Mouse (Mus musculus) midbrain, embryonic 11.5 days (tissue): ENCODE measurements at regions not wholly inside any gene's neighbourhood (a gene's known extent, or its start where the extent isn't known, plus 50 kb on each side); places are given as distances from the start of the nearest gene placed in this dataset.

Source experiments
- ATAC-seq: fragments of 200-750 bp; cut with Nextera tagmentation; 2 replicates; pipeline ENCODE4 v1.8.0; 2017; ENCODE audit warnings: moderate TSS enrichment, moderate library complexity; ENCODE audit not compliant: low FRiP score
- DNase-seq: peaks from one replicate; pipeline ENCODE4 v3.0.0; 2015; ENCODE audit warnings: low spot score; ENCODE audit errors: missing footprints
- H3K27ac ChIP-seq: fragments of 300-500 bp; sonication (generic); 2 replicates; pipeline ENCODE4 v1.5.1; 2014; ENCODE audit warnings: low read depth, low read length
- H3K27me3 ChIP-seq: fragments of 300-500 bp; sonication (generic); 2 replicates; pipeline ENCODE4 v1.6.1; 2014; ENCODE audit warnings: mild to moderate bottlenecking, low read length, moderate library complexity, mixed read lengths; ENCODE audit not compliant: control insufficient read depth, insufficient read depth
- H3K36me3 ChIP-seq: fragments of 300-500 bp; sonication (generic); 2 replicates; pipeline ENCODE4 v1.6.1; 2014; ENCODE audit warnings: mild to moderate bottlenecking, low read length, moderate library complexity, mixed read lengths; ENCODE audit not compliant: control insufficient read depth, insufficient read depth
- H3K4me1 ChIP-seq: fragments of 300-500 bp; sonication (generic); 2 replicates; pipeline ENCODE4 v1.6.1; 2014; ENCODE audit warnings: low read length; ENCODE audit not compliant: control insufficient read depth, insufficient read depth
- H3K4me2 ChIP-seq: fragments of 300-500 bp; sonication (generic); 2 replicates; pipeline ENCODE4 v1.6.1; 2014; ENCODE audit warnings: mild to moderate bottlenecking, moderate library complexity
- H3K4me3 ChIP-seq: fragments of 300-500 bp; sonication (generic); 2 replicates; pipeline ENCODE4 v1.5.1; 2014; ENCODE audit warnings: low read depth, low read length
- H3K9ac ChIP-seq: fragments of 300-500 bp; sonication (generic); 2 replicates; pipeline ENCODE4 v1.6.1; 2014; ENCODE audit warnings: low read length
- H3K9me3 ChIP-seq: fragments of 300-500 bp; sonication (generic); 2 replicates; pipeline ENCODE4 v1.6.1; 2016; ENCODE audit warnings: low read length; ENCODE audit not compliant: control insufficient read depth
- WGBS: fragments of 180-500 bp; shearing (Covaris S2); extraction: QIAGEN DNeasy Blood & Tissue Kit; methylation state at CpG from one replicate; pipeline ENCODE4 v1.1.7; 2014; 5-methylcytosine and 5-hydroxymethylcytosine counted together

- Histone ChIP-seq H3K27ac (no peak overlapping the region), H3K27me3 (no peaks in the 10 kb centered on the region), H3K4me3 (no peak overlapping the region), H3K36me3 (no peaks in the 10 kb centered on the region), H3K4me1 (no peaks in the 10 kb centered on the region), H3K9me3 (no peaks in the 10 kb centered on the region), H3K4me2 (no peak overlapping the region), H3K9ac (no peak overlapping the region)
- 45% methylated on average over 7 of the region's 7 CpGs for WGBS
- ATAC-seq (no peak), DNase-seq (no peak)
Observed at GRCm38 (mm10) chr10:119010884-119011283, 140.9 kb upstream of the Dyrk2 start.

- no peak overlapping the region for H3K4me2 ChIP-seq
- no peaks in the 10 kb centered on the region for H3K27me3 ChIP-seq
- H3K4me3 ChIP-seq, result no peak overlapping the region
- DNase-seq (no peak), ATAC-seq (no peak)
- H3K9ac ChIP-seq, result no peak overlapping the region
- no peak overlapping the region for H3K27ac ChIP-seq
- H3K36me3 ChIP-seq, result no peaks in the 10 kb centered on the region
- 90% methylated on average over 19 of the region's 19 CpGs for WGBS
- H3K4me1 ChIP-seq, result no peaks in the 10 kb centered on the region
- no peaks in the 10 kb centered on the region for H3K9me3 ChIP-seq
Observed at GRCm38 (mm10) chr10:119006866-119007575, 137.0 kb upstream of the Dyrk2 start.

DNA sequence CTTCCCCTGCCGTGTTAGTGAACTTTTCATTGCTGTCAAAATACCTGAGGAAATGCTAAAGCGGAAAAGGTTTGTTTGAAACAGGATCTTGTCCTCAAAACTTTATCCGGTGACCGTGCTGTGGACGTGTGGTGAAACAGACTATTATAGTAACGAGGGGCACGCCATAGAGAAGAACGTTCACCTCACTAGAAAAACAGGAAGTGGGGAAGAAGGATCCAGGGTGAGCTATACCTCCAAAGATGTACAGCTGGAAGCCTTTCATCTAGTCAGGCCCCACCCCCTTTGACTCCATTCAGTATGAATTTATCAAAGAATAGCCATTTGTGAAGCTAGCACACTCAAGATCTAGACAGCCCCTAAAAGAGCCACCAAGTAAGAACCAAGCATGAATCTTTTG is 135.5 kb upstream of the Dyrk2 start:
- H3K27me3 ChIP-seq, result no peaks in the 10 kb centered on the region
- no peaks in the 10 kb centered on the region for H3K4me1 ChIP-seq
- no peak overlapping the region for H3K4me2 ChIP-seq
- no peak overlapping the region for H3K9ac ChIP-seq
- no peak overlapping the region for H3K27ac ChIP-seq
- WGBS, result 84% methylated on average over 8 of the region's 8 CpGs
- H3K4me3 ChIP-seq, result no peak overlapping the region
- no peaks in the 10 kb centered on the region for H3K9me3 ChIP-seq
- ATAC-seq (no peak), DNase-seq (no peak)
- H3K36me3 ChIP-seq, result no peaks in the 10 kb centered on the region

- Histone ChIP-seq H3K9me3 (no peaks in the 10 kb centered on the region), H3K4me1 (no peaks in the 10 kb centered on the region), H3K27ac (no peak overlapping the region), H3K27me3 (no peaks in the 10 kb centered on the region), H3K9ac (no peak overlapping the region), H3K36me3 (no peaks in the 10 kb centered on the region), H3K4me3 (no peak overlapping the region), H3K4me2 (no peak overlapping the region)
- ATAC-seq (no peak), DNase-seq (no peak)
- 94% methylated on average over 11 of the region's 11 CpGs for WGBS
Observed at GRCm38 (mm10) chr10:119004426-119004825, 134.4 kb upstream of the Dyrk2 start.

DNA sequence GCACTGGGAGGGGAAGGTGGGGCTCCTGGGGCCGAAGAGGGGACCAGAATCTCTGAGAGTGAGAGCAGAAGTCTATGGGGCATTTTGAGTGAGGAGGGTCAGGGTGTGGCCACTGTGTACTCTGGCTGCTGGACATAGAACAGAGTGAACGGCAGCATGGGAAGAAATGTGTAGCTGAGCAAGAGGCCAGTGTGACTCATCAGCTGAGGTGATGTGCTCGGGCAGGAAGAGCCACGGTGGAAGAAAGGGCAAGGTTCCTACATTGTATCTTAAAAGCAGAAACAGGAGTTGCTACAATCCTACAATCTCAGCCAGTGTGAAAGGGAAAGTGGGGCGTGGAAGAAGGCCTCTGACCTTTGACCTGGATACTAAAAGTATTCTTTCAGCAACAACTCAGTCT is 133.8 kb upstream of the Dyrk2 start:
- no peak for ATAC-seq
- no peaks in the 10 kb centered on the region for H3K9me3 ChIP-seq
- no peak overlapping the region for H3K27ac ChIP-seq
- 66% methylated on average over 5 of the region's 5 CpGs for WGBS
- no peaks in the 10 kb centered on the region for H3K27me3 ChIP-seq
- no peaks in the 10 kb centered on the region for H3K36me3 ChIP-seq
- H3K9ac ChIP-seq, result no peak overlapping the region
- no peak for DNase-seq
- no peak overlapping the region for H3K4me3 ChIP-seq
- H3K4me2 ChIP-seq, result no peak overlapping the region
- no peaks in the 10 kb centered on the region for H3K4me1 ChIP-seq

GRCm38 (mm10) chr10:119003042-119003441 is 133.0 kb upstream of the Dyrk2 start:
- no peak overlapping the region for H3K4me3 ChIP-seq
- no peak overlapping the region for H3K27ac ChIP-seq
- no peaks in the 10 kb centered on the region for H3K36me3 ChIP-seq
- ATAC-seq (no peak), DNase-seq (no peak)
- no peak overlapping the region for H3K9ac ChIP-seq
- no peak overlapping the region for H3K4me2 ChIP-seq
- 91% methylated on average over 2 of the region's 2 CpGs for WGBS
- H3K27me3 ChIP-seq, result no peaks in the 10 kb centered on the region
- H3K4me1 ChIP-seq, result no peaks in the 10 kb centered on the region
- H3K9me3 ChIP-seq, result no peaks in the 10 kb centered on the region

DNA sequence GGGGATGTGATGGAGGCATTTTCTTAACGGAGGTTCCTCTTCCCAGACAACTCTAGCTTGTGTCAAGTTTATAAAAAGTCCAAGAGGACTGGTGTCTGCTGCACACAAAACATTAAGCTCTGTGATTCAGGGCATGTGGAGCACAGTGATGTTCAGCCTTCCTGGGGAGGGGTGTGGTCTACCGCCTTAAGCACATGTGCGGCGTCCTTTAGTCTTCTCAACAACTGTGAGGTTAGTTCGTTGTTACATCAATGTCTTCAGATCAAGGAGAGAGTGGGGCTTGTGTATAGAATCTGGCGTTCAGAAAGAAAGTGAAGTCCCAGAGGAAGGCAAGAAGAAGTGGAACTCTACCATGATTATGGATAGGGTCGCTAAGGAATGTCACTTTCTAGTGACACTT is 131.9 kb upstream of the Dyrk2 start:
- Histone ChIP-seq H3K27ac (no peak overlapping the region), H3K9me3 (no peaks in the 10 kb centered on the region), H3K4me2 (no peak overlapping the region), H3K4me3 (no peak overlapping the region), H3K4me1 (no peaks in the 10 kb centered on the region), H3K36me3 (no peaks in the 10 kb centered on the region), H3K9ac (no peak overlapping the region), H3K27me3 (no peaks in the 10 kb centered on the region)
- DNase-seq, result no peak
- no peak for ATAC-seq
- 93% methylated on average over 7 of the region's 7 CpGs for WGBS

DNA sequence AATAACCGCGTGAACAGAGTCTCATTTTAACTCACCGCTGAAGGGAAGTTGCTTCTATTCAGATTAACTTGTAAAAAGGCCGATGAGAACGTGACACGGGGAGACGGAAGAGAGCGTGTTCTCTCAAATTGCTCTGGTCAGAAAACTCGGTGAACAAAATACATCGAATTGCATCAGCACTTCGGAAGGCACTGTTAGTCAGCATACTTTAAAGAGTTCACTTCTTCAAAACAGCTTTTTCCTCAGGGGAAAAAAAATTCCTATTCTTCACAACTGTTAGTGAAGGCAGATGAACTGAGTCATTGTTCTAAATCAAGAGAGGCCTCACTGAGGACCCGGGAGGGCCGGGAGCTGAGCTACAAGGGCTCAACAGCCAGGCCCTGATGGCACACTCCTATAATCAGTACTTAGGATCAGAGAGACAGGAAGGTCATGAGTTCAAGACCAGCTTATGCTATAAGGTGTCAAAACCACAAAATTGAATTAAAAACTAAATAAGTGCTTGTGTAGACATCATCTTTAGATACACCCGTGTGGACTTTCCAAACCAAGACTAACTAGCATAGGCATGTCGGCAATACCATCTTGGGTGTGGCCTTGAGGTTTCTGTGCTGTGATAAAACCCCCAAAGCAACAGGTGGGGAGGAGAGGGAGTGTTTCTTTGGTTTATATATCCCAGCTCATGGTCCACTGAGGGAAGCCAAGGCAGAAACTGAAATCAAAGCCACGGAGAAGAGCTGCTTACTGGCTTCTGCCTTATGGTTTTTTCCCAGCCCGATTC is 131.2 kb upstream of the Dyrk2 start:
- no peaks in the 10 kb centered on the region for H3K36me3 ChIP-seq
- no peak for DNase-seq
- no peak overlapping the region for H3K4me3 ChIP-seq
- no peaks in the 10 kb centered on the region for H3K4me1 ChIP-seq
- H3K9me3 ChIP-seq, result no peaks in the 10 kb centered on the region
- no peak for ATAC-seq
- WGBS, result 91% methylated on average over 17 of the region's 17 CpGs
- H3K9ac ChIP-seq, result no peak overlapping the region
- no peaks in the 10 kb centered on the region for H3K27me3 ChIP-seq
- H3K4me2 ChIP-seq, result no peak overlapping the region
- no peak overlapping the region for H3K27ac ChIP-seq

GRCm38 (mm10) chr10:118998966-118999365 is 129.0 kb upstream of the Dyrk2 start:
- Histone ChIP-seq H3K4me3 (no peak overlapping the region), H3K27ac (no peak overlapping the region), H3K9me3 (no peaks in the 10 kb centered on the region), H3K36me3 (no peaks in the 10 kb centered on the region), H3K4me2 (no peak overlapping the region), H3K4me1 (no peaks in the 10 kb centered on the region), H3K9ac (no peak overlapping the region), H3K27me3 (no peaks in the 10 kb centered on the region)
- 91% methylated on average over 6 of the region's 6 CpGs for WGBS
- no peak for DNase-seq
- ATAC-seq, result no peak
